Mouse (Mus musculus) limb, embryonic 14.5 days (tissue): ENCODE measurements around the gene Wfdc6a. TPM values are rescaled to one million over a fixed set of nuclear protein-coding genes. Genes with fewer than 3 reads are reported as not detected.

Source experiments
- ATAC-seq: fragments of 200-750 bp; cut with Nextera tagmentation; 2 replicates; pipeline ENCODE4 v1.8.0; 2017; ENCODE audit warnings: low read depth, moderate number of reproducible peaks, moderate TSS enrichment; ENCODE audit not compliant: low FRiP score
- DNase-seq: peaks from one replicate; pipeline ENCODE4 v3.0.0-alpha.2; 2015; ENCODE audit warnings: low spot score
- H3K27ac ChIP-seq: fragments of 300-500 bp; sonication (generic); replicated peaks from 2 replicates; pipeline ENCODE4 v1.5.1; 2014; ENCODE audit warnings: low read depth, mild to moderate bottlenecking, low read length, moderate library complexity, mixed read lengths
- H3K27me3 ChIP-seq: fragments of 300-500 bp; sonication (generic); 2 replicates; pipeline ENCODE4 v1.6.1; 2014; ENCODE audit warnings: low read length, mixed read lengths; ENCODE audit not compliant: control insufficient read depth, insufficient read depth
- H3K36me3 ChIP-seq: fragments of 300-500 bp; sonication (generic); 2 replicates; pipeline ENCODE4 v1.6.1; 2014; ENCODE audit warnings: mild to moderate bottlenecking, low read length, moderate library complexity, mixed read lengths; ENCODE audit not compliant: control insufficient read depth, insufficient read depth
- H3K4me1 ChIP-seq: fragments of 300-500 bp; sonication (generic); 2 replicates; pipeline ENCODE4 v1.6.1; 2014; ENCODE audit warnings: antibody characterized with exemption, low read length, mixed read lengths; ENCODE audit not compliant: control insufficient read depth, insufficient read depth
- H3K4me2 ChIP-seq: fragments of 300-500 bp; sonication (generic); replicated peaks from 2 replicates; pipeline ENCODE4 v1.6.1; 2014; ENCODE audit warnings: low read depth, mild to moderate bottlenecking, low read length, moderate library complexity; ENCODE audit not compliant: severe bottlenecking
- H3K4me3 ChIP-seq: fragments of 300-500 bp; sonication (generic); replicated peaks from 2 replicates; pipeline ENCODE4 v1.5.1; 2014; ENCODE audit warnings: low read length
- H3K9ac ChIP-seq: fragments of 300-500 bp; sonication (generic); 2 replicates; pipeline ENCODE4 v1.6.1; 2014; ENCODE audit warnings: mild to moderate bottlenecking, low read depth, low read length, moderate library complexity; ENCODE audit not compliant: severe bottlenecking
- H3K9me3 ChIP-seq: fragments of 300-500 bp; sonication (generic); 2 replicates; pipeline ENCODE4 v1.6.1; 2016; ENCODE audit warnings: low read length; ENCODE audit not compliant: control insufficient read depth
- POLR2A ChIP-seq: fragments of 200-500 bp; IDR thresholded peaks from 2 replicates; pipeline ENCODE4 v1.8.0; 2012; ENCODE audit warnings: inconsistent platforms, mild to moderate bottlenecking, moderate library complexity, borderline replicate concordance; ENCODE audit not compliant: insufficient read depth, insufficient read length; ENCODE audit errors: extremely low read depth
- WGBS: fragments of 180-500 bp; shearing (Covaris S2); extraction: QIAGEN DNeasy Blood & Tissue Kit; methylation state at CpG from one replicate; pipeline ENCODE4 v1.1.7; 2014; 5-methylcytosine and 5-hydroxymethylcytosine counted together
- polyA plus RNA-seq, 2 experiments: library from polyadenylated mRNA; depleted of rRNA in 1 of 2; stranded (reverse) in 1 of 2; unstranded in 1 of 2; fragments of >200 nt; fragmentation: Nextera tagmentation in 1 of 2; extraction: Ambion mirVana in 1 of 2; gene quantifications; 2 replicates each; pipeline versions ENCODE4 v1.2.1 to v1.2.3; 2012 to 2014

Gene Wfdc6a
- polyA plus RNA-seq, 2 experiments, result 0.25 to 0.55 TPM

- TF ChIP-seq POLR2A, result no peak
These were observed 25.1 kb downstream of the Wfdc6a start for GRCm38 (mm10) chr2:164560106-164560505.

GRCm38 (mm10) chr2:164558991-164559645, 26.1 kb downstream of the Wfdc6a start:
- no peak overlapping the region for H3K27ac ChIP-seq
- H3K9me3 ChIP-seq, result no peaks in the 10 kb centered on the region
- H3K36me3 ChIP-seq, result no peaks in the 10 kb centered on the region
- no peak for TF ChIP-seq POLR2A
- no peaks in the 10 kb centered on the region for H3K27me3 ChIP-seq
- no peak for DNase-seq
- H3K4me1 ChIP-seq, result peaks cover 8% of the 10 kb centered on the region
- no peak overlapping the region for H3K9ac ChIP-seq
- no peak overlapping the region for H3K4me3 ChIP-seq
- WGBS, result 36% methylated on average over 16 of the region's 16 CpGs
- ATAC-seq, result no peak
- no peak overlapping the region for H3K4me2 ChIP-seq

More at GRCm38 (mm10) chr2:164560106-164560505, 25.1 kb downstream of the Wfdc6a start:
- Histone ChIP-seq H3K4me2 (no peak overlapping the region), H3K4me1 (peaks cover 9% of the 10 kb centered on the region), H3K9ac (no peak overlapping the region), H3K36me3 (no peaks in the 10 kb centered on the region), H3K4me3 (no peak overlapping the region), H3K27me3 (no peaks in the 10 kb centered on the region), H3K9me3 (no peaks in the 10 kb centered on the region), H3K27ac (no peak overlapping the region)
- DNase-seq (no peak), ATAC-seq (no peak)
- WGBS, result 88% methylated on average over 8 of the region's 8 CpGs

GRCm38 (mm10) chr2:164558426-164558825, 26.8 kb downstream of the Wfdc6a start:
- no peaks in the 10 kb centered on the region for H3K36me3 ChIP-seq
- ATAC-seq, result no peak
- 78% methylated on average over 8 of the region's 8 CpGs for WGBS

GRCm38 (mm10) chr2:164551502-164551901, 33.7 kb downstream of the Wfdc6a start:
- Histone ChIP-seq H3K4me3 (no peak overlapping the region), H3K36me3 (no peaks in the 10 kb centered on the region), H3K9ac (no peak overlapping the region), H3K9me3 (no peaks in the 10 kb centered on the region), H3K4me1 (no peaks in the 10 kb centered on the region), H3K27ac (no peak overlapping the region), H3K27me3 (no peaks in the 10 kb centered on the region), H3K4me2 (no peak overlapping the region)
- WGBS, result 89% methylated on average over 9 of the region's 9 CpGs
- TF ChIP-seq POLR2A, result no peak
- DNase-seq (no peak), ATAC-seq (no peak)

More at GRCm38 (mm10) chr2:164558426-164558825, 26.8 kb downstream of the Wfdc6a start:
- DNase-seq, result no peak
- H3K4me3 ChIP-seq, result no peak overlapping the region
- H3K27ac ChIP-seq, result no peak overlapping the region
- H3K4me1 ChIP-seq, result peaks cover 7% of the 10 kb centered on the region
- TF ChIP-seq POLR2A, result no peak
- no peaks in the 10 kb centered on the region for H3K27me3 ChIP-seq
- H3K9ac ChIP-seq, result no peak overlapping the region
- H3K9me3 ChIP-seq, result no peaks in the 10 kb centered on the region
- H3K4me2 ChIP-seq, result no peak overlapping the region

- ATAC-seq (no peak), DNase-seq (no peak)
- 64% methylated on average over 2 of the region's 2 CpGs for WGBS
- no peak overlapping the region for H3K27ac ChIP-seq
- H3K9ac ChIP-seq, result no peak overlapping the region
- H3K9me3 ChIP-seq, result no peaks in the 10 kb centered on the region
- H3K4me3 ChIP-seq, result no peak overlapping the region
- no peaks in the 10 kb centered on the region for H3K4me1 ChIP-seq
- H3K4me2 ChIP-seq, result no peak overlapping the region
- no peak for TF ChIP-seq POLR2A
- H3K27me3 ChIP-seq, result no peaks in the 10 kb centered on the region
- H3K36me3 ChIP-seq, result no peaks in the 10 kb centered on the region
These were observed 34.4 kb downstream of the Wfdc6a start for GRCm38 (mm10) chr2:164550895-164551269.
